Mouse (Mus musculus): ENCODE data around the gene Nav2.

The Nav2 gene

DNA sequence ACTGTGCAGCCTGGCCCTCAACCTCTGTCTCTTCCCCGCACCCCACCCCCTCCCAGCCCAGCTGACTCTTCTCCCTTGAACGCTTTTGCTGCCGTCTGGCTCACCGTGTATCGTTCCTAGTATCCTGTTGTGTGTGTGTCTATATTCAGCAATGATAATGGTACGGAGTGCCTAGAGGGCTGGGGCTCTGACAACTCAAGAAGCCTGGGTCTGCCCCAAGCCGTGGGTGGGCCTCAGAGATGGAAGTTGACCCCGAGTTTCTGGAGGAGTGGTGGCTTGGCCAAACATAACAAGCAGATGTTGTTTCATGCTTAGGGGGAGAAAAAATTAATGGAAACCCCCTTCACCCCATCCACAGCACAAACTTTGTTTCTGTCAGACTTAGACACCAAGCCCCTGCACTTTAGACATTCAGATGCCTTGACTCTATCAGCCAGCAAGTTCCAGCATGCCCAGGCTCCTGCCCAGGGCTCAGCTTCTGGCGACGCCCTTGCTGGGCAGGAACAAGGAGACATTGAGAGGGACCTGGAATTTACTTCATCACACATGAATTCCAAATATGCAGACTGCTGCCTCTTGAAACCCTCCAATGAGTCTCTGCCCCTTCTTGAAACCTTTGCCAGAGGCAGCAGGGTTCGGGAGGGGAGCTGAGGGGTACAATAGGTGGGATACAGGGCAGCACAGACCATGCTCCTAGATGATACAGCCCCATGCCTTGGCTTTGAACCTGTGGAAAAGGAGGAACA, 644.9 kb downstream of the Nav2 start:
- no peak for DNase-seq (ENCODE audit: low spot score in 2 of 2)

DNA sequence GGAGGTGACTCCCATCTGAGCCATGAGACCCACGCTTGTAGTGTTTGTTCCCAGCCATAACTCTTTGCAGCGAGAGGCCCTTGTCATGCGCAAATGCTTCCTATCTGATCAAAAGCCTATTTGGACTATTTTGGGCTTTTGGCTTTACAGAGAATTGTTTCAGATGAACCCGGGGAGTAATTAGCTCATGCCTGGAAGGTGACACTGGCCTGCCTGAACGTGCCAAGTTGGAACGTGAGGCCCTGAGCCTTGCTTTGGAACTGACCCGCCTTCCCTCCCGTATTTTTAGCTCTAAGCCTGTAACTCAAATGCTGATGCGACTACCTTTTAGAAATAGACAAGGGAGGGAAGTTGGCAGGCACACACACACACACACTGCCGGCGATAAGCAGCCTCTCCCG, 649.7 kb downstream of the Nav2 start:
- peak; percentile 61 to 62 for DNase-seq (ENCODE audit: low spot score in 2 of 2)

- DNase-seq (ENCODE audit: low spot score in 2 of 2) = no peak
These were observed 650.4 kb downstream of the Nav2 start for GRCm38 (mm10) chr7:49558895-49559294.

DNA sequence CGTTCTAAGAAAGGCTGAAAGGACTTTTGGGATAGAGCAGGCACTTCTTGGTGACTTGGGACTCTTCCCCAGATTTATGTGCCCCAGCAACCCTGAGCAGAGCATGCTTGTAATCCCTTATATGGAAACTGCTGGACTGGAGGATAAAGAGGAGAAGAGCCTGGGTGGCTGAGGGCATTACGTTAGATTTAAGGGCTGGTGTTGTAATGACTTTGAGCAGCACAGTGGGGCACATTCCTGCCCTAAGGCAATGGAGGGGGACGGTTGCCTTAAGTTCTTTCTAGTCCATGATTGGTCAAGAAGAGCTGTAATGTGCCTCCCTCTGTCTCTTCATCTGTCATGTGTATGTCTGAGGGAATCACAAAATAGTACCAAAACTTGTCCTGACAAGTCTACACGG, 651.5 kb downstream of the Nav2 start:
- DNase-seq (ENCODE audit: low spot score in 2 of 2) = no peak

- DNase-seq (ENCODE audit: low spot score in 2 of 2) = no peak
These were observed 653.9 kb downstream of the Nav2 start for GRCm38 (mm10) chr7:49562404-49562803.

- DNase-seq (ENCODE audit: low spot score in 2 of 2) = no peak
These were observed 654.3 kb downstream of the Nav2 start for GRCm38 (mm10) chr7:49562851-49563250.

DNA sequence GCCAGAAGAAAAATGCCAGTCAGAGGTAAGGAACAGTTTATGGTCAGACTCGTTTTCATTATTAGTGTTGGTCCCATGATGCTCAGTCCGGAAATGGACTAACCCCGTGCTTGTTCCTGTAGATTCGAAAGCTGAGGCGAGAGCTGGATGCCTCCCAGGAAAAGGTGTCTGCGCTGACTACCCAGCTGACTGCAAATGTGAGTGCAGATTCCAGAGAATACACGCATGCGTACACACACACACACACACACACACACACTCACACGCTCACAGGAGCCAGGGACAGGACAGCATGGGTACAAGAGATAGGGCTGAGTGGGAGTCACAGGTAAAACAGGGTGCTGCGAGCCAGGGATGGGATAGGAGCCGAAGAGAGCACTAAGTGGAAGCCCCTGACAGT, 656.6 kb downstream of the Nav2 start:
- DNase-seq (ENCODE audit: low spot score in 2 of 2) = no peak

- DNase-seq (ENCODE audit: low spot score in 2 of 2) = no peak
These were observed 657.3 kb downstream of the Nav2 start for GRCm38 (mm10) chr7:49565798-49566197.

- DNase-seq (ENCODE audit: low spot score in 2 of 2) = no peak
These were observed 659.0 kb downstream of the Nav2 start for GRCm38 (mm10) chr7:49567346-49568034.

- no peak for DNase-seq (ENCODE audit: low spot score in 2 of 2)
These were observed 661.1 kb downstream of the Nav2 start for GRCm38 (mm10) chr7:49569646-49570045.

- DNase-seq (ENCODE audit: low spot score in 2 of 2) = peak in 1 of 2 experiments; percentile 6
These were observed 663.1 kb downstream of the Nav2 start for GRCm38 (mm10) chr7:49571606-49572005.

- no peak for DNase-seq (ENCODE audit: low spot score in 2 of 2)
These were observed 666.7 kb downstream of the Nav2 start for GRCm38 (mm10) chr7:49575226-49575625.

DNA sequence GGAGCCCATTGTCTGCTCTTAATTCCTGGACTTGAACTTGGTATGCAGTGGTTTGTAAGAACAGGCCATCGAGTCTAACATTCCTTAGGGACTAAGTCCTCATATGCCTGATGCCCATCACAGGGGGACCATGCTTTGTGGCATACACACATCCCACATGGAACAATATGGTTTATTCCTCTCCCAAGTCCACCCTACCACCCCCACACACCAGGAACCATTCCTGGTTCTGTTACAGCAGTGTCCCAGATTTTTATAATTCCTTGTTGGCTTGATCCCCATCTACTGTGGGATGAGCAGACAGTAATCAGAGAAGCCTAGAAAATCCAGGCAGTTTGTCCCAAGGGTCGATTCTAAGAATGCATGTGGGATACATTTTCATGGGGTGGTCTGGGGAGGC, 668.6 kb downstream of the Nav2 start:
- DNase-seq (ENCODE audit: low spot score in 2 of 2) = no peak

DNA sequence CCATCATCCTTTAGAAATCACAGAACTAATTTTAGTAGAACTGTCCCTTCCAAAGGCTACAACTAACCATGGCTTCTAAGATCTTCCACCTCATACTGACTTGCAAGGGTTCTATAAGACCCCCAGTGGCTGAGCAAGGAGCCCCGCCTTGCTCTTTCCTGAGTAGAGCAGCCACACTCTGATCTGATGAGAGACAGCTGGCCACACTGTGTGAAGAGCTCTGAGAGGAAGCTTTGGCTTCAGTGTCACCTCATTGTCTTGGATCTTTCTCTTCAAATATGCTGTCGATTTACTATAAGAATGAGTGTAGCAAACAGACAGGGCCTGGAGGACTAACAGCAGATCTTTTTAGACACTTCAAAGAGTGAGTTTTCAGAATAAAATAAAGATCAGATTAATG, 673.4 kb downstream of the Nav2 start:
- no peak for DNase-seq (ENCODE audit: low spot score in 2 of 2)

DNA sequence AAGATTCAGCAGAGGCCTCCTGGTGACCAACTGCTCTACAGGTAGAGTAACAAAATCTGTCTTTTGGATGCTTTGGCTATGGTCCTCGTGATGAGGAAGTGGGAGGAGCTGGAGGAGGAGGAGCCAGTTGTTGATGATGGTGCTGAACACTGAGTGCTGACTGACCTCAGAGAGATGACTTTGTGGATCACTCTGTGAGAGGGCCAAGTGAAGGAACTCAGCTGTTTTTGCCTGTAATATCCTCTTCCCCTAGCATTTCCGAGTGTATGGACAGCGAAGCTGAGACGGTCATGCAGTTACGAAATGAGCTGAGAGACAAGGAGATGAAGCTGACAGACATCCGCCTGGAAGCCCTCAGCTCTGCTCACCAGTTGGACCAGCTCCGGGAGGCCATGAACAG, 674.0 kb downstream of the Nav2 start:
- DNase-seq (ENCODE audit: low spot score in 2 of 2) = no peak

GRCm38 (mm10) chr7:49583176-49583575, 674.7 kb downstream of the Nav2 start:
- DNase-seq (ENCODE audit: low spot score in 2 of 2) = no peak

GRCm38 (mm10) chr7:49586530-49587120, 678.1 kb downstream of the Nav2 start:
- DNase-seq (ENCODE audit: low spot score in 2 of 2) = no peak

DNA sequence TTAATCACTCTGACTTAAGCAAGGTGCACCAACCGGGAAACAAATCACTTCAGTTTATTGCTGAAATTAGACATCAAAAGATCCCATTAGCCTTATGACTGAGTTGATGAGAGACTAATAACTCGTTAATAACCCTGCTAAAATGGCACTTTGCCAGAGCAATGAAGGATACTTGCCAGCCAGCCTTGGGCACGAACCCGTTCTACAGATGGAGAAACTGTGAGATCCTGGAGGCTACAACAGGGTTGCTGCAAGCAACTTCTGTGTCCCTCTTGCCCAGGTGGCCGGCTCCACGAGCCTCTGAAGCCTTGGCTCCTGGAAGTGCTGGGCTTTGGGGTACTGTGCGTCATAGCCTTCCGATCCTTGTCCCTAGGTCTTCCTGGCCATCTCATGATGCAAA, 681.1 kb downstream of the Nav2 start:
- DNase-seq (ENCODE audit: low spot score in 2 of 2) = no peak

GRCm38 (mm10) chr7:49597776-49598175, 689.3 kb downstream of the Nav2 start:
- DNase-seq (ENCODE audit: low spot score in 2 of 2) = no peak

GRCm38 (mm10) chr7:49598225-49598624, 689.7 kb downstream of the Nav2 start:
- DNase-seq (ENCODE audit: low spot score in 2 of 2) = no peak

DNA sequence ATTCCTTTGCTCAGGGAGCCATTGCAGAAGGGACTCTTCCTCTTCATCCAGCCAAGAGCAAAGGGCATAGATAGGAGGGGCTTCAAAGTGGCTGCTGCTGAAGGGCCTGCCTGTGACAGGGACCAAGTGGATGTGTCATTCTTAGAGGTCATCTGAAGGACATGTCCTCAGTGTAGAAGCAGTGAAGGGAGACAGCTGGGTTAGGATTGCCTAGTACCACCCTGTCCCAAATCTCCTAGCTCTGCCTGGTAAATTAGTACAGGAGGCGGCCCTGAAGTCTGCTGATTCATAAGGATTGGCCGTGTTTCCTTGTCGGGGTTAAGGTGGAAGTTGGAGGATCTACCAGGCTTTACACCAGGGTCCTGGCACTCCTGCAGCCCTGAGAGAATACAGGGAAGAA, 691.4 kb downstream of the Nav2 start:
- DNase-seq (ENCODE audit: low spot score in 2 of 2) = no peak

GRCm38 (mm10) chr7:49601191-49601975, 692.9 kb downstream of the Nav2 start:
- DNase-seq (ENCODE audit: low spot score in 2 of 2) = peak in 1 of 2 experiments; percentile 42
